Mouse (Mus musculus): ENCODE results near the gene Celsr2. TPM values are rescaled to one million over a fixed set of nuclear protein-coding genes. Genes with fewer than 3 reads are reported as not detected.

Celsr2 gene
- total and polyA plus RNA-seq, 2 experiments from 2014 or later = 30.6 to 95.3 TPM

DNA sequence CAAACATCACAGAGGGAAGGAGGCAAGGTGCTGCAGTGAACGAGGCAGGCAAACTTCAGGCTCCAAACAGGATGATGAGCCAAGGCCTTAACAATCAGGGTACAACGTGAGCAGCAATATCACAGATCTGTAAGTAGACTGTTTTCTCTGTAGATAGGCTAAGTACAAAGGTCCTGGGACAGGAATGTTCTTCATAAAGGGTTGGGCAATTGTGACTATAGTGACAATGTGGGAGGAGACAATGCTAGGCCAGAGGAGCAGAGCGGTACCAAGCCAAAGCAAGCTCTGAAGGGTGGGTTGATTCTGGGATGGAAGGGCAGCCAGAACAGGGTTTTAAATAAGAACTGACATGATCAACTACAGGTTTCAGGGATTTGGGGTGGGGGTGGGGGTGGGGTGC, 47.5 kb downstream of the Celsr2 start:
- H3K27ac ChIP-seq = no peak overlapping the region
- 76% methylated on average over 3 of the region's 3 CpGs for WGBS
- H3K36me3 ChIP-seq (ENCODE audit: insufficient read depth, low read length) = no peaks in the 10 kb centered on the region
- H3K4me1 ChIP-seq (ENCODE audit: insufficient read depth, low read length) = no peaks in the 10 kb centered on the region
- H3K4me2 ChIP-seq (ENCODE audit: low read depth, low read length) = no peak overlapping the region
- no peak overlapping the region for H3K9ac ChIP-seq (replicated peaks; ENCODE audit: low read length)
- H3K9me3 ChIP-seq (ENCODE audit: low read length) = no peaks in the 10 kb centered on the region
- no peak for TF ChIP-seq CTCF (IDR thresholded peaks at IDR 0.05; ENCODE audit: low read depth)
- H3K4me3 ChIP-seq (ENCODE audit: low read length) = no peak overlapping the region
- no peak for ATAC-seq
- no peak for DNase-seq (ENCODE audit: low spot score)
- no peaks in the 10 kb centered on the region for H3K27me3 ChIP-seq (ENCODE audit: insufficient read depth, low read length)

DNA sequence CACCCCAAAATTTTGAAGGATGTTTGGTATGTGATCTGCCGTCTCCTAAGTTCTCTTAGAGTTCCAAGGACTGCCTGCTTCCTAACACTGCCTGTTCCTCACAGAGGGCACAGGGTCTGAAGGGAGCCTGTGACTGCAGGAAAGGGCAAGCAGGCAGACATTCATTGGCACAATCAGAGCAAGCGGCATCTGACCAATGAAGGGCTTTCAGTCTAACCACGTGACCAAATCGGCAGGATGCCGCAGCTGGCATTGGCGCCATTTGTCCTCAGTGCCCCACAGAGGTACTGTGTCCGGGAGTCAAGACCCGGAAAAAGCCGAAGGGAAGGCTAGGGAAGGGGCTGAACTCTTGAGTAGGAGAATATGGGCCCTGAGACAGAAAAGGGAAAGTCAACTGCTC, 48.2 kb downstream of the Celsr2 start:
- no peaks in the 10 kb centered on the region for H3K36me3 ChIP-seq (ENCODE audit: insufficient read depth, low read length)
- no peaks in the 10 kb centered on the region for H3K4me1 ChIP-seq (ENCODE audit: insufficient read depth, low read length)
- TF ChIP-seq CTCF (IDR thresholded peaks at IDR 0.05; ENCODE audit: low read depth) = no peak
- H3K27me3 ChIP-seq (ENCODE audit: insufficient read depth, low read length) = no peaks in the 10 kb centered on the region
- no peak overlapping the region for H3K4me3 ChIP-seq (ENCODE audit: low read length)
- H3K4me2 ChIP-seq (ENCODE audit: low read depth, low read length) = no peak overlapping the region
- peak; percentile 59 for DNase-seq (ENCODE audit: low spot score)
- no peak overlapping the region for H3K9ac ChIP-seq (replicated peaks; ENCODE audit: low read length)
- H3K27ac ChIP-seq = no peak overlapping the region
- peak; percentile 48 for ATAC-seq
- WGBS = 55% methylated on average over 9 of the region's 9 CpGs
- H3K9me3 ChIP-seq (ENCODE audit: low read length) = no peaks in the 10 kb centered on the region

DNA sequence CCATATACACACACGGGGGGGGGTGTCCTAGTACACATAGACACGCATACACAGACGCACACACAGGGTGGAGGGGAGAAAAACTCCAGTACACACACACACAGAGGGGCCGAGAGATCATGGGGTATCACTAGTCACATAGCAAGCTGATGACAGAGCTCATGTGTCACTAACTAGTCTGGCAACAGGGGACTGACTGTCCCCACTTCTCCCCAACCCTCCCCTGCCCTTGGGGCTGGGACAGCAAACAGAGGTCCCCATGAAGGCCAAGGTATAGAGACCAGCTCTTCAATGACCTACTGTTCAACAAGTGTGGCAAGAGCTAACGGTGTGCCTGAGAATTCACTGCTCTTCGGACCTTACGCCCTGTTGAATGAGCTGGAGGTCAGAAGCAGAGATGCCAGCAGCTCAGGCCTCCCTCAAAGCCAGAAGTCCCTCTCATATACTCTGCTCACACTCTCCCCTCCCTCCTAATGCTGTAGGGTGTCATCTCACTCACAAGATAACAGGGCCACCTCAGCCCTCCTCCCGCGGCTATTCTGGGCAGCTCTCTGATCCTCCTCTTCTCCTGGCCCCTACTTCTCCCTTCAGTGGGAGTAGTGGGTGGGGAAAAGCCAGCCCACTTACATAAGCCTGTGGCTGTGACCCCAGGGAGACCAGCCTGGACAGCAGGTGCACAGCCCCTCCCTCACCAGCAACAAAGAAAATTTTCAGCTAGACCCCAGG, 50.9 kb downstream of the Celsr2 start, which contains the start of gene Mybphl:
Gene Mybphl, plus strand, starts transcription at position 642 of the 726 bp plus-strand sequence.
- TF ChIP-seq CTCF (IDR thresholded peaks at IDR 0.05; ENCODE audit: low read depth) = no peak
- H3K4me1 ChIP-seq (ENCODE audit: insufficient read depth, low read length) = no peaks in the 10 kb centered on the region
- ATAC-seq (0 out of 2 replicates have a peak, but pooled peaks have one; percentile 2), DNase-seq (ENCODE audit: low spot score) (no peak)
- no peaks in the 10 kb centered on the region for H3K27me3 ChIP-seq (ENCODE audit: insufficient read depth, low read length)
- WGBS = 74% methylated on average over 9 of the region's 9 CpGs
- no peaks in the 10 kb centered on the region for H3K36me3 ChIP-seq (ENCODE audit: insufficient read depth, low read length)
- H3K27ac ChIP-seq = no peak within 1 kb of the TSS
- H3K4me3 ChIP-seq (ENCODE audit: low read length) = no peak within 1 kb of the TSS
- no peaks in the 10 kb centered on the region for H3K9me3 ChIP-seq (ENCODE audit: low read length)
- no peak within 1 kb of the TSS for H3K9ac ChIP-seq (replicated peaks; ENCODE audit: low read length)
- H3K4me2 ChIP-seq (ENCODE audit: low read depth, low read length) = no peak within 1 kb of the TSS

DNA sequence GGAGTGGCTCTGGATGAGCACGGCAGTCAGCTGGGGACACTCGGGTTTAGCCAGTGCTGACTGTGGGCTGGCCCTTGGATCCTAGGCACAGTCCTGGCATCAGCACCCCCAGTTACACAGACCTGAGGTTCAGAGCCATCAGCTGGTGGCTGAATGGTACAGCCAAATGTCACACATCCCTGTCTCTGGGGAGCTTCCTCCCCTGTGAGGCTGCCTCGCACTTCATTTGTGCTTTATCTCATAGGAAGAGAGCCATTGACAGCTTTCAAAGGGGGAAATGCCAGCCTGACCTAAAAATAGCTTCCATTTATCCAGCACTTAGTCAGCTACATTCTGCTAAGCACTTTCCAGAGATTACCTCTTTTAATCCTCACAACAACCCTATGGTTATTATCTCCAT, 51.7 kb downstream of the Celsr2 start:
- ATAC-seq (no peak), DNase-seq (ENCODE audit: low spot score) (peak; percentile 22)
- H3K9me3 ChIP-seq (ENCODE audit: low read length) = no peaks in the 10 kb centered on the region
- TF ChIP-seq CTCF (IDR thresholded peaks at IDR 0.05; ENCODE audit: low read depth) = no peak
- 62% methylated on average over 3 of the region's 3 CpGs for WGBS
- no peak overlapping the region for H3K27ac ChIP-seq
- no peak overlapping the region for H3K4me2 ChIP-seq (ENCODE audit: low read depth, low read length)
- no peak overlapping the region for H3K9ac ChIP-seq (replicated peaks; ENCODE audit: low read length)
- H3K36me3 ChIP-seq (ENCODE audit: insufficient read depth, low read length) = no peaks in the 10 kb centered on the region
- no peaks in the 10 kb centered on the region for H3K4me1 ChIP-seq (ENCODE audit: insufficient read depth, low read length)
- H3K4me3 ChIP-seq (ENCODE audit: low read length) = no peak overlapping the region
- no peaks in the 10 kb centered on the region for H3K27me3 ChIP-seq (ENCODE audit: insufficient read depth, low read length)

DNA sequence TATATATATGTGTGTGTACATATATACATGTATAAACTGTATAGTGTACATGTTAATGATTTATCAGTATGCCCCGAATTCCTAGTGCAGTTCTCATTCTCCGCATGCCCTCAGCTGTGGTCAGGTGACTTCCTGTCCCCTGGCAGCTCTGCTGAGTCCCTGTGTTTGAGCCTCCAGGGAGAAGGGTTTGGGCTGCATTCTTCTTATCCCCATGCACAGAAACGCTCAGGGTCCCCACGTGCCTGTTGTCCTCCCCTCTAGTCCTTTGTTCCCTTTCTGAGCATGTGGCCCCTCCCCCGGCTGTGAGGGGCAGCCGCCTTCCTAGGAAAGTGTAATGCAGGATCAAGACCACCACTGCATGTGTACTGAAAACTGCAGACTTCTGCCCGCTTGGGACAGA, 54.5 kb downstream of the Celsr2 start:
- no peak overlapping the region for H3K4me2 ChIP-seq (ENCODE audit: low read depth, low read length)
- 13% methylated on average over 7 of the region's 7 CpGs for WGBS
- no peaks in the 10 kb centered on the region for H3K27me3 ChIP-seq (ENCODE audit: insufficient read depth, low read length)
- peak; percentile 13 for DNase-seq (ENCODE audit: low spot score)
- TF ChIP-seq CTCF (IDR thresholded peaks at IDR 0.05; ENCODE audit: low read depth) = no peak
- H3K36me3 ChIP-seq (ENCODE audit: insufficient read depth, low read length) = peaks cover 21% of the 10 kb centered on the region; the same call in 1 of the 2 replicates
- H3K4me1 ChIP-seq (ENCODE audit: insufficient read depth, low read length) = no peaks in the 10 kb centered on the region
- 0 out of 2 replicates have a peak, but pooled peaks have one; percentile 28 for ATAC-seq
- H3K9me3 ChIP-seq (ENCODE audit: low read length) = no peaks in the 10 kb centered on the region
- no peak overlapping the region for H3K27ac ChIP-seq
- H3K9ac ChIP-seq (replicated peaks; ENCODE audit: low read length) = no peak overlapping the region
- no peak overlapping the region for H3K4me3 ChIP-seq (ENCODE audit: low read length)

DNA sequence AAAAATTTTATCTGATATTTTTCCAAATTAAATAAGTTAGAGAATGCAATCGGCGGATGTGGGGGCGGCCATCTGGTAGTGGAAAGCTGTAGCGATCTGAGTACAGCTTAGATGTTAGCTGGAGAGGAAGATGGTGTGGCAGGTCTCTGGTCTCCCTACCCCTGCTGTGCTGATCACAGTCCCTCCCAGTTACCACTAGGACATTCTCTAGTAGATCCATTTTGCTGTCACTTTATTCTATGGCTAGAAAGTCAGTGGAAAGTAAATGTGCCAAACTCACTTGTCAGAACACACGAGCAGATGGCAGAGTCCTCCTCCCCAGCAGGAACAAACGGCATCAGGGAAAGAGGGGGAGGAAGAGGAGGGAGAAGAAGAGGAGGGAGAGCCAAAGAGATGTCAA, 56.9 kb downstream of the Celsr2 start:
- H3K9ac ChIP-seq (replicated peaks; ENCODE audit: low read length) = no peak overlapping the region
- H3K27ac ChIP-seq = no peak overlapping the region
- no peak overlapping the region for H3K4me2 ChIP-seq (ENCODE audit: low read depth, low read length)
- no peak overlapping the region for H3K4me3 ChIP-seq (ENCODE audit: low read length)
- 65% methylated on average over 6 of the region's 6 CpGs for WGBS
- TF ChIP-seq CTCF (IDR thresholded peaks at IDR 0.05; ENCODE audit: low read depth) = no peak
- H3K36me3 ChIP-seq (ENCODE audit: insufficient read depth, low read length) = peaks cover 44% of the 10 kb centered on the region
- DNase-seq (ENCODE audit: low spot score) = no peak
- no peak for ATAC-seq
- H3K27me3 ChIP-seq (ENCODE audit: insufficient read depth, low read length) = no peaks in the 10 kb centered on the region
- H3K4me1 ChIP-seq (ENCODE audit: insufficient read depth, low read length) = no peaks in the 10 kb centered on the region
- H3K9me3 ChIP-seq (ENCODE audit: low read length) = no peaks in the 10 kb centered on the region

DNA sequence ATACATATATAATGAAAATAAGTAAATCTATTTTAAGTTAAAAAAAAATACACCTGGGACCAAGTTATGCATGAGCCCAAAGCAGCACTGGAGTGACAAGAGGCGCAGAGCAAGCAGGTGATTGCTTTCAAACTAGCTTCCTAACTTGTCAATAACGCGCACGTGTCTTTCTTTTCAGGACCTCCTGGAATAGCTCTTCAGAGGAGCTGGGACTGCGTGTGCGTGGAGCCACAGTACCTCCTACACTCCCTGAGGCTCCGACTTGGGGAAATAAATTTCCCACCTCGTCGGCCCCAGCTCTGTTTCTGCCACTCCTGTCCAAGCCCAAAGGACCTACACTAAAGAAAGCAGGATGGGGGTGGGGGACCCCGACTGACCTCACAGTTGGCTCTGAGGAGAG, 58.3 kb downstream of the Celsr2 start:
- H3K36me3 ChIP-seq (ENCODE audit: insufficient read depth, low read length) = peaks cover 49% of the 10 kb centered on the region
- DNase-seq (ENCODE audit: low spot score) = no peak
- 90% methylated on average over 10 of the region's 10 CpGs for WGBS

More for the DNA sequence above, 58.3 kb downstream of the Celsr2 start:
- Histone ChIP-seq H3K4me3 (ENCODE audit: low read length) (no peak overlapping the region), H3K4me2 (ENCODE audit: low read depth, low read length) (no peak overlapping the region), H3K9ac (replicated peaks; ENCODE audit: low read length) (no peak overlapping the region), H3K27me3 (ENCODE audit: insufficient read depth, low read length) (no peaks in the 10 kb centered on the region), H3K4me1 (ENCODE audit: insufficient read depth, low read length) (no peaks in the 10 kb centered on the region), H3K9me3 (ENCODE audit: low read length) (no peaks in the 10 kb centered on the region), H3K27ac (no peak overlapping the region)
- ATAC-seq = no peak
- no peak for TF ChIP-seq CTCF (IDR thresholded peaks at IDR 0.05; ENCODE audit: low read depth)
